Mouse (Mus musculus): ENCODE results near the gene Epb41l2.
A peak's percentile ranks its signal among the peaks of the same experiment; 100 is the strongest.

Gene Epb41l2

GRCm38 (mm10) chr10:25359208-25359958, at the start of gene Epb41l2:
Gene Epb41l2 (plus strand): TSS chr10:25359798.
- DNase-seq (ENCODE audit: low read depth, low spot score), result peak; percentile 89

GRCm38 (mm10) chr10:25309996-25310395, 49.6 kb upstream of the Epb41l2 start:
- DNase-seq (ENCODE audit: low read depth, low spot score), result no peak

- no peak for DNase-seq (ENCODE audit: low read depth, low spot score)
Observed at GRCm38 (mm10) chr10:25310736-25311135, 48.9 kb upstream of the Epb41l2 start.

- DNase-seq (ENCODE audit: low read depth, low spot score), result no peak
Observed at GRCm38 (mm10) chr10:25311554-25312212, 47.9 kb upstream of the Epb41l2 start.

GRCm38 (mm10) chr10:25313856-25314584, 45.6 kb upstream of the Epb41l2 start:
- peak; percentile 54 for DNase-seq (ENCODE audit: low read depth, low spot score)

- DNase-seq (ENCODE audit: low read depth, low spot score), result no peak
Observed at GRCm38 (mm10) chr10:25317665-25318064, 41.9 kb upstream of the Epb41l2 start.

GRCm38 (mm10) chr10:25318405-25318804, 41.2 kb upstream of the Epb41l2 start:
- no peak for DNase-seq (ENCODE audit: low read depth, low spot score)

- DNase-seq (ENCODE audit: low read depth, low spot score), result no peak
Observed at GRCm38 (mm10) chr10:25319531-25319930, 40.1 kb upstream of the Epb41l2 start.

- DNase-seq (ENCODE audit: low read depth, low spot score), result no peak
Observed at GRCm38 (mm10) chr10:25321198-25321597, 38.4 kb upstream of the Epb41l2 start.

GRCm38 (mm10) chr10:25325690-25326089, 33.9 kb upstream of the Epb41l2 start:
- no peak for DNase-seq (ENCODE audit: low read depth, low spot score)

GRCm38 (mm10) chr10:25327511-25327910, 32.1 kb upstream of the Epb41l2 start:
- DNase-seq (ENCODE audit: low read depth, low spot score), result no peak

- DNase-seq (ENCODE audit: low read depth, low spot score), result no peak
Observed at GRCm38 (mm10) chr10:25330094-25330493, 29.5 kb upstream of the Epb41l2 start.

- no peak for DNase-seq (ENCODE audit: low read depth, low spot score)
Observed at GRCm38 (mm10) chr10:25331321-25332049, 28.1 kb upstream of the Epb41l2 start.

GRCm38 (mm10) chr10:25333390-25334079, 26.1 kb upstream of the Epb41l2 start:
- DNase-seq (ENCODE audit: low read depth, low spot score), result no peak

GRCm38 (mm10) chr10:25340675-25341074, 18.9 kb upstream of the Epb41l2 start:
- DNase-seq (ENCODE audit: low read depth, low spot score), result no peak

GRCm38 (mm10) chr10:25342801-25343200, 16.8 kb upstream of the Epb41l2 start:
- no peak for DNase-seq (ENCODE audit: low read depth, low spot score)

- DNase-seq (ENCODE audit: low read depth, low spot score), result no peak
Observed at GRCm38 (mm10) chr10:25353941-25354340, 5.7 kb upstream of the Epb41l2 start.

- no peak for DNase-seq (ENCODE audit: low read depth, low spot score)
Observed at GRCm38 (mm10) chr10:25354390-25354789, 5.2 kb upstream of the Epb41l2 start.

GRCm38 (mm10) chr10:25359959-25360811, 587 bp downstream of the Epb41l2 start:
- peak; percentile 30 for DNase-seq (ENCODE audit: low read depth, low spot score)

- DNase-seq (ENCODE audit: low read depth, low spot score), result no peak
Observed at GRCm38 (mm10) chr10:25362235-25362634, 2.6 kb downstream of the Epb41l2 start.

All from mesoderm, embryonic 11.5 days (tissue).